Mouse (Mus musculus): ENCODE measurements around the gene Taf3. TPM values are rescaled to one million over a fixed set of nuclear protein-coding genes. Genes with fewer than 3 reads are reported as not detected.

The Taf3 gene
- total RNA-seq, 2 experiments from 2014 or later, result 14.8 to 15.7 TPM

DNA sequence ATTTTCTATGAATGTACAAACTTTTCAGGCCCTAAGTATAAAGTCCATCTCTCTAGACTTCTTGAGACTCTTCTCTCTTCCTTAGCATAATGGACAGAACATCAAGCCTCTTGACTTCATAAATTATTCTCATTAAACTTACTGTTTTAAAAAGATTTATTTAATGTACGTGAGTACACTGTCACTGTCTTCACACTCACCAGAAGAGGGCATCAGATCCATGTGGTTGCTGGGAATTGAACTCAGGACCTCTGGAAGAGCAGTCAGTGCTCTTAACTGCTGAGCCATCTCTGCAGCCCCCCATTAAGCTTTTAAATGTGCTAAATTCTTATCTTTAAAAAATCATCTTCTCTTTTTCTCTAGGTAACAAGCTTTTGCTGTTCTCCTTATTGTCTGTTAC, 105.4 kb downstream of the Taf3 start:
- TF ChIP-seq CTCF (IDR thresholded peaks at IDR 0.05), result no peak; the same call in 1 of the 2 replicates
- H3K27ac ChIP-seq, result no peak overlapping the region
- no peak for DNase-seq (ENCODE audit: extremely low spot score in 1 of 2, low spot score in 2 of 2)
- no peak overlapping the region for H3K4me3 ChIP-seq
- intact Hi-C loops (cut with DNase I), result no loop called here

DNA sequence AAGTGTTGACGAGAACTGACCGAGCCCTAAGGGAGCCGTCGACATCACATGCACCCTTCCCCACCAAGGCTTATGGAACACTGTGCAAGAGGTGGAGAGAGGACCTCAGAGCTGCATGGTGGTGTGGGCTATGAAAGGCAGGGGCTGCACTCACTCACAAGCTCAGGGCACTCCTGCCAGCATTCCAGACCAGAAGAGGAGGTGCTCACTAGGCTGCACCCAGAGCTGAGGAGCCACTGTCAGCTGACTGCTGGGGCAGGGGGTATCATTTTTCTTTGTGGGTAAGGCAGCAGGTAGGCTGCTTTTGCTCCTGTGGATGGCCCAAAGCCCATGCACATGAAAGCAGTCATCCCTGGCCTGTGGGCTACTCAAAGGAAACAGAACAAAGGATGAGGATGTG, 109.1 kb downstream of the Taf3 start:
- DNase-seq (ENCODE audit: extremely low spot score in 1 of 2, low spot score in 2 of 2), result no peak
- intact Hi-C loops (cut with DNase I), result no loop called here
- TF ChIP-seq CTCF (IDR thresholded peaks at IDR 0.05), result no peak
- Histone ChIP-seq H3K27ac (no peak overlapping the region), H3K4me3 (no peak overlapping the region)

GRCm38 (mm10) chr2:9935965-9936364, 112.4 kb downstream of the Taf3 start:
- no peak overlapping the region for H3K4me3 ChIP-seq

DNA sequence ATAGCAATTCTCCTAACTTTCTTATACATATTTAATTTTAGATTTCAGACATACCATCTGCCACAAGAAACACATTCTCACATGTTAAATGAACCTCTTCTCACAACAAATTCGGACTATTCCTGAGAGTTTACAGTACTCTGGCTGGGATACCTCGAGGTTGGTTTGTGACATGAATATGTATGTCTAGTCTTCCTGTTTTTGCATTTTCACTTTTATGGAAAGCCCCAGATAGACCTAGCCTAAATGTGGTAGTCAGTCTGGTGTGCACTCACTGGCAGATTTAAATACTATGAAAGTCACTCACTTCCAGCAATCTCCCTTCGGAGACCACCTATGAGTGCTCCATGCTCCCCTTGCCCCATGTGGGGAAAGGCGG, 121.5 kb downstream of the Taf3 start:
- H3K27ac ChIP-seq, result no peak overlapping the region
- intact Hi-C loops (cut with DNase I), result no loop called here
- DNase-seq (ENCODE audit: extremely low spot score in 1 of 2, low spot score in 2 of 2), result no peak
- no peak for TF ChIP-seq CTCF (IDR thresholded peaks at IDR 0.05)
- no peak overlapping the region for H3K4me3 ChIP-seq

More at GRCm38 (mm10) chr2:9935965-9936364, 112.4 kb downstream of the Taf3 start:
- intact Hi-C loops (cut with DNase I), result no loop called here
- no peak for DNase-seq (ENCODE audit: extremely low spot score in 1 of 2, low spot score in 2 of 2)
- H3K27ac ChIP-seq, result no peak overlapping the region
- no peak for TF ChIP-seq CTCF (IDR thresholded peaks at IDR 0.05)

DNA sequence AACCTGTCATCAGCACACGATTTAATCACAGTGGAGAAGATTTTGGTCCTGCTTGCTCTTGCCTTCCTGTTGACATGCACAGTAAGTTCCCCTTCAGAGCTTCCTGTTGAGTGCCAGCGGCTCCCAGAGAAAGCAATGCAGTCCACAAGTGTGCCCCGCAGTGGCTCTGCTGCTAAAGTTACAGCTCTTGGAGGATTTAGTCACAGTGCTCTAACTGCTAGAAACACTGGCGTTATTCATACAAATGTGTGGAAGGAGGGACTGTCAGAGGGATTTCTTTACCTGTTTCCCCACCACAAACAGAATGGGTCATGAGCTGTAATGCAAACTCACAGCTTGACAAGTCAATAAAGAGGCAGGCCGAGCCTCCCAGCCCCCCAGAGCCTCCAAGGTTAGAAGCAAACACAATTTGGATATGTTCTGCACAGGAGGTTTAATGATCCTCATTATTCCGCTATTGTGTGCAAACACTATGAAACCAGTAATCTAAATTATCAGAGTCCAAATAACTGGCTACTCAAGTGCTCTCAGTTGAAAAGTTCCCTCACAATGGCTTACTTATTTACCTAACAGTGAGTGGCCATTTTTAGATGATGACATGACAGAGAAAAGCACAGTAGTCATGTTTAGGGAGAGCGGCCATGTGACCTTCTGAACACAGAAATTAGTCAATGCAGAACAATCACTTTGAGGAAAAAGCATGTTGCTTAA, 122.0 kb downstream of the Taf3 start:
- no peak for DNase-seq (ENCODE audit: extremely low spot score in 1 of 2, low spot score in 2 of 2)
- Histone ChIP-seq H3K27ac (no peak overlapping the region), H3K4me3 (no peak overlapping the region)
- intact Hi-C loops (cut with DNase I), result no loop called here
- TF ChIP-seq CTCF (IDR thresholded peaks at IDR 0.05), result no peak

DNA sequence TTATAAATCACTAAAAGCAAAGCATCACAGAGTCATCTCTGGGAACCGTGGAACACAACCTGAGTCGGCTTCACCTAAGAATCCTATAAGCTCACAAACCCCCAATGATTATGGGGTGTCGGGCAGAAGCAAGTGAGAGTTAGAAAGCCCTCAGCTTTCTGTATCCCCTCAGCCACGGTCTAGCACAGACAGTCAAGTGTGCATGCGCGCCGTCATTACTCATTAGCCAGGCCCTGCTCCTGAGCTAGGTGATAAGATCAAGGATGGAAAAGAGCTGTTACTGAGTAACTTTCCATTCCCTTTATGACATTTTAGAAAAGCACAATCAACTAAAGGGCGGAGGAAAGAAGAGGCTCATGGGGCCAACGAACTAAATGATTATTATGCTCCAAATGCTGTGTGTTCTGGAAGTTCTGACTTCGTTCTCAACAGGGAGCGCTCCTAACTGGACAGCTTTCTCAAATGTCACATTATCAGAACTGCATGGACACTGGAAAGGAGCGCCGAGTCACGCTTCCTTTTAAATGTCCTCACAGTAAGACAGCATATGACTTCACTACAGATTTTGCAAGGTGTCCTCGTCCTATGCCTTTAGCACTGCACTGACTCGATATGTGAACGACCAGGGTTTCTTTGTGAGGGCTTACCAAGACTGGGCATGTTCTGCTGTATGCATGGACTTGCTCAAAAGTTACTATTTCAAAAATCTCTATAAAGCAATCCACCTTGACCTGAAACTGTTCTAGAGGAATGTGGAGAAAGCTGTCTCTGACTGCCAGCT, 129.5 kb downstream of the Taf3 start:
- Histone ChIP-seq H3K27ac (no peak overlapping the region), H3K4me3 (no peak overlapping the region)
- no peak for TF ChIP-seq CTCF (IDR thresholded peaks at IDR 0.05)
- DNase-seq (ENCODE audit: extremely low spot score in 1 of 2, low spot score in 2 of 2), result no peak
- intact Hi-C loops (cut with DNase I), result no loop called here

- Histone ChIP-seq H3K27ac (no peak overlapping the region), H3K4me3 (no peak overlapping the region)
- intact Hi-C loops (cut with DNase I), result no loop called here
- no peak for TF ChIP-seq CTCF (IDR thresholded peaks at IDR 0.05)
- DNase-seq (ENCODE audit: extremely low spot score in 1 of 2, low spot score in 2 of 2), result no peak
Measured at GRCm38 (mm10) chr2:9917602-9918001, 130.8 kb downstream of the Taf3 start.

DNA sequence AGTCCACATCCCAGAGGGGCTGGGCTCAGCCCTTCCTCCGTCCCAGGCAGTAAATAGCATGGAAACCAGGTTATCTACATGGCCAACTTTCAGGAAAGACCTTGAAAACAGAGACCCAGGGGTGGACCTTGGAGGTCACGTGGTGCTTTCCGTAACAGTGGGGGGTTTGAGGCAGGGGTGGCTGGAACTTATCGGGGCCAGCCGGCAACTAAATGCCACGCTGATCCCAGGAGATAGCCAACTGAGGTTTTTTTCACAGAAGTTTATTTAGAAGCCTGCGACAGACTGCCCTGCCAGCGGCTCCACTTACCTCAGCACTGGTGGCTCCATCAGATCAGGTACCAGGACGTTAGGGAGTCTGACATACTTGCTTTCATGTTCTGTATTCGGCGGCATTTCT, 142.4 kb downstream of the Taf3 start:
- DNase-seq (ENCODE audit: extremely low spot score in 1 of 2, low spot score in 2 of 2), result no peak
- no peak overlapping the region for H3K27ac ChIP-seq
- no peak overlapping the region for H3K4me3 ChIP-seq
- intact Hi-C loops (cut with DNase I), result no loop called here
- no peak for TF ChIP-seq CTCF (IDR thresholded peaks at IDR 0.05)

DNA sequence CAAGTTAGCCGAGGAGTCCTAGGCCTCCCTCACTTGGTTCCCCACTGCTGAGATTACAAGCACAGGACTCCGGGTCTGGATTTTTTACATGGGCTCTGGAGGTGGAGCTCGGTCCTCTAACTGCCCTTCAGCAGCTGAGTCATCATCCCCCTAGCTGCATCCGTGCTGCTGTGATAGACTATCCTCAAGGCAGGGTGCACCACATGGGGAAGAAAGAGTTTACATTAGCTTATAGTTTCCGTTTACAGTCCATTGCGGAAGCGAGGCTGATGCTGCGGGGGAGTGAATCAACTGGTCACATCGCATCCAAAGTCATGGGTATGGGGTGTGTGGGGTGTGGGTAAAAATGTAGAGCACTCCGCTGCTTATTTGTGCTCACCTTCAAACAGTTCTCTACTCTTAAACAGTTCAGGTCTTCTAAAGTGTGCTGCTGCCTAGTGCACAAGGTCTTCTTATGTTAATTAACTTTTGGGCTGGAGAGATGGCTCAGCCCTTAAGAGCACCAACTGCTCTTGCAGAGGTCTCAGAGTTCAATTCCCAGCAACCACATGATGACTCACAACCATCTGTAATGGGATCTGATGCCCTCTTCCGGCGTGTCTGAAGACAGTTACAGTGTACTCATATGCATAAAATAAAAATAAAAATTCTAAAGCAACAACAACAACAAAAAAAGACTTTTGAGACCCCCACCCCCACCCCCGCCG, 144.4 kb downstream of the Taf3 start:
- intact Hi-C loops (cut with DNase I), result no loop called here
- no peak overlapping the region for H3K4me3 ChIP-seq
- no peak for DNase-seq (ENCODE audit: extremely low spot score in 1 of 2, low spot score in 2 of 2)
- H3K27ac ChIP-seq, result no peak overlapping the region
- TF ChIP-seq CTCF (IDR thresholded peaks at IDR 0.05), result no peak

DNA sequence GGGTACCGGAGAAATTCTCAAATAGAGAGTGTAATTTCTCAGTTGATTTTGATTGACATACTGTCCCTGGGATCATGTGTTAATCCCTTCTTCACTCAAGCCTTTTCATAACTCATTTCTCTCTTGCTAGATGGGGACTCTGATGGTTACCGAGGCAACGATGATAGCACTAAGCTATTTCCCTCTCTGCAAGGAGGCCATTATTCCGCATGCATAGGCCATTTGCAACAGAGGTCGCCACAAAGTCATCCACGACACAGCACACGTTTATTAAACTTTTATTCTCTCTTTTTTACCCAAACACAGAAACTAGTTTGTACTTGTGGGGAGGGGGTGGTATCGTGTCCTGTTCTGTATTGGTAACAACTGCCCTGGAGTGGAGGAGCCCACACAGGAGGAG, 150.6 kb downstream of the Taf3 start:
- H3K27ac ChIP-seq, result no peak overlapping the region
- intact Hi-C loops (cut with DNase I), result no loop called here
- no peak for TF ChIP-seq CTCF (IDR thresholded peaks at IDR 0.05)

GRCm38 (mm10) chr2:9896097-9896770, 152.2 kb downstream of the Taf3 start:
- H3K27ac ChIP-seq, result no peak overlapping the region
- TF ChIP-seq CTCF (IDR thresholded peaks at IDR 0.05), result no peak
- DNase-seq (ENCODE audit: extremely low spot score in 1 of 2, low spot score in 2 of 2), result no peak
- no peak overlapping the region for H3K4me3 ChIP-seq
- intact Hi-C loops (cut with DNase I), result no loop called here

More for the DNA sequence above, 150.6 kb downstream of the Taf3 start:
- DNase-seq (ENCODE audit: extremely low spot score in 1 of 2, low spot score in 2 of 2), result no peak
- no peak overlapping the region for H3K4me3 ChIP-seq

Measured in left cerebral cortex, adult 2 months (tissue).